ENCODE assay signal across 24 mouse cellular contexts in the genomic region with DNA sequence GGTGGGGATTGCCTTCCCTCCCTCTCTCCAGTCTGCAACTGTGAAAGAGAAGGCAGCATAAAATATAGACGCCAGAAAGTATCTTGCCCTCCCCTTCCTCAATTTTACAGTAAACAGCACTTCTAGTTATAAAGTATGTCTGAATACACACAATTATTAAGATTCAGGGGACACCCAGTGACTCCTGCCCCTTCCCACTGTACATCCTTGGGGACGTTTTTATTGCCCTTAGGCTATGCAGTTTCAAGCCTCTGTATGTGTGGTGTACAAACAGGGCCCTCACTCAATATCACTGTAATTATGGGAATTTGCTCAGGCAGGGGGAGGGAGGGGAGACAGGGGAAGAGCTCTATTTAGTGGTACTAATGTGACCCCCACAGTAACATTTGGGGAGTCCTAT.
A peak's percentile ranks its signal among the peaks of the same experiment; 100 is the strongest.
DNase-seq lines count a peak whose midpoint lies in the region; ATAC-seq and TF ChIP-seq lines count a peak whose summit lies in the region.
"Had no signal": no experiment of that assay in that cellular context is flagged by ENCODE, and none has a peak within 500 bp of the region (broad histone marks: within the 10 kb centered on the region; RNA-seq: fewer than 3 reads in every experiment).

No protein-coding gene starts in this region.

- H3K4me1 ChIP-seq in kidney, embryonic 14.5 days (ENCODE audit: control insufficient read depth, insufficient read depth, low read length) = peaks cover 21% of the 10 kb centered on the region
- H3K4me1 ChIP-seq in kidney, embryonic 16.5 days (ENCODE audit: insufficient read depth, low read length) = peaks cover 28% of the 10 kb centered on the region
- H3K4me1 ChIP-seq in olfactory bulb, adult 2 months (ENCODE audit: control insufficient read depth, insufficient read depth, low read length) = peaks cover 14% of the 10 kb centered on the region
- H3K4me1 ChIP-seq: embryonic facial prominence, embryonic 13.5 days; embryonic facial prominence, embryonic 15.5 days had no signal

- ATAC-seq in kidney, embryonic 14.5 days (ENCODE audit: low FRiP score, low TSS enrichment) = peak; percentile 92
- ATAC-seq in kidney, embryonic 16.5 days (ENCODE audit: low FRiP score, low TSS enrichment) = peak; percentile 92
- ATAC-seq: forebrain, embryonic 14.5 days had no signal

- H3K4me2 ChIP-seq in kidney, embryonic 14.5 days (replicated peaks; ENCODE audit: low read depth, low read length) = no peak overlapping the region
- H3K4me2 ChIP-seq in kidney, embryonic 16.5 days (replicated peaks; ENCODE audit: low read depth, low read length) = no peak overlapping the region
- H3K4me2 ChIP-seq: embryonic facial prominence, embryonic 13.5 days; embryonic facial prominence, embryonic 15.5 days; forebrain, embryonic 12.5 days had no signal

- no peaks in the 10 kb centered on the region for H3K9me3 ChIP-seq in kidney, embryonic 14.5 days (ENCODE audit: control insufficient read depth, low read length)
- no peaks in the 10 kb centered on the region for H3K9me3 ChIP-seq in kidney, embryonic 16.5 days (ENCODE audit: low read length)
- H3K9me3 ChIP-seq: embryonic facial prominence, embryonic 13.5 days; embryonic facial prominence, embryonic 15.5 days; forebrain, embryonic 10.5 days; forebrain, embryonic 12.5 days had no signal

- intact Hi-C loops in left cerebral cortex, postnatal 25 days (cut with DNase I) = no loop called here

- WGBS in kidney, embryonic 14.5 days = 12% methylated on average over 2 of the region's 2 CpGs
- WGBS in kidney, embryonic 16.5 days = 17% methylated on average over 2 of the region's 2 CpGs
- WGBS in olfactory bulb, adult 2 months = 57% methylated on average over 2 of the region's 2 CpGs

- H3K4me3 ChIP-seq in kidney, embryonic 14.5 days (ENCODE audit: low read length) = no peak overlapping the region
- no peak overlapping the region for H3K4me3 ChIP-seq in kidney, embryonic 16.5 days (ENCODE audit: low read length)
- H3K4me3 ChIP-seq in olfactory bulb, adult 2 months (ENCODE audit: insufficient read depth, low read depth, low read length) = no peak overlapping the region
- H3K4me3 ChIP-seq: embryonic facial prominence, embryonic 13.5 days; embryonic facial prominence, embryonic 15.5 days; erythroblast, embryonic 14.5 days; forebrain, embryonic 10.5 days; forebrain, embryonic 12.5 days had no signal

- H3K9ac ChIP-seq in kidney, embryonic 14.5 days (ENCODE audit: low read depth, low read length) = no peak overlapping the region
- no peak overlapping the region for H3K9ac ChIP-seq in kidney, embryonic 16.5 days (replicated peaks; ENCODE audit: low read length)
- H3K9ac ChIP-seq: embryonic facial prominence, embryonic 13.5 days; embryonic facial prominence, embryonic 15.5 days; forebrain, embryonic 12.5 days had no signal

- no peak for TF ChIP-seq CTCF in olfactory bulb, adult 2 months (IDR thresholded peaks at IDR 0.05; ENCODE audit: insufficient read depth, low read depth, low read length)

- no peak overlapping the region for H3K27ac ChIP-seq in kidney, embryonic 14.5 days (ENCODE audit: low read depth, low read length)
- H3K27ac ChIP-seq in kidney, embryonic 16.5 days (ENCODE audit: low read length) = no peak overlapping the region
- 0 out of 2 replicates have a peak overlapping the region, but pooled peaks have one; percentile 82 for H3K27ac ChIP-seq in olfactory bulb, adult 2 months (ENCODE audit: insufficient read depth, low read depth, low read length)
- H3K27ac ChIP-seq: embryonic facial prominence, embryonic 13.5 days; embryonic facial prominence, embryonic 15.5 days; forebrain, embryonic 10.5 days; forebrain, embryonic 12.5 days had no signal

- TF ChIP-seq POLR2A in olfactory bulb, adult 2 months (IDR thresholded peaks at IDR 0.05; ENCODE audit: insufficient read depth, low read depth, low read length) = no peak

- peaks cover 3% of the 10 kb centered on the region; the same call in 1 of the 2 replicates for H3K27me3 ChIP-seq in kidney, embryonic 14.5 days (ENCODE audit: control insufficient read depth, insufficient read depth, low read length)
- no peaks in the 10 kb centered on the region for H3K27me3 ChIP-seq in kidney, embryonic 16.5 days (ENCODE audit: insufficient read depth, low read length)

- H3K36me3 ChIP-seq in kidney, embryonic 14.5 days (ENCODE audit: control insufficient read depth, insufficient read depth, low read length) = no peaks in the 10 kb centered on the region
- no peaks in the 10 kb centered on the region for H3K36me3 ChIP-seq in kidney, embryonic 16.5 days (ENCODE audit: insufficient read depth, low read length)
- H3K36me3 ChIP-seq: embryonic facial prominence, embryonic 13.5 days; embryonic facial prominence, embryonic 15.5 days; forebrain, embryonic 10.5 days; forebrain, embryonic 12.5 days had no signal

- DNase-seq in kidney, postnatal 10 days = no peak
- no peak for DNase-seq in kidney, adult 8-10 months
- peak; percentile 20 to 36 for DNase-seq in kidney, postnatal 4 days
- DNase-seq in kidney, adult 11 months = no peak
- no peak for DNase-seq in left cerebral cortex, postnatal 25 days (ENCODE audit: low spot score in 2 of 2)
- DNase-seq: adrenal gland, adult 2 months; adrenal gland, postnatal 10 days; adrenal gland, postnatal 25 days; cerebellum, adult 11 months; cerebellum, adult 18-20 months; cerebellum, adult 8-10 months; cerebellum, adult 9-11 months; cerebellum, postnatal 14 days; cerebellum, postnatal 36 days; embryo, embryonic 11 days had no signal

Comparison
In these comparisons a context has a peak if more than half of its experiments do, and no peak if none do; other contexts are left out.
1. DNase-seq: peak in kidney, postnatal 4 days (2 of 2); none in kidney, postnatal 10 days (single experiment), kidney, adult 8-10 months (0 of 2), kidney, adult 11 months (single experiment) and left cerebral cortex, postnatal 25 days (0 of 2).